Mouse (Mus musculus) liver, embryonic 16.5 days (tissue): Measurements from ENCODE around the gene Syce1. TPM values are rescaled to one million over a fixed set of nuclear protein-coding genes. Genes with fewer than 3 reads are reported as not detected.
"Not testable (repeated sequence)": the region's sequence is repeated elsewhere in the genome, so short reads cannot be mapped to it uniquely, and the experiment has no call there.

Source experiments
- ATAC-seq: fragments of 200-750 bp; cut with Nextera tagmentation; 2 replicates; pipeline ENCODE4 v1.8.0; 2017; ENCODE audit warnings: low read depth, mild to moderate bottlenecking, moderate number of reproducible peaks, moderate library complexity
- H3K27ac ChIP-seq: fragments of 300-500 bp; sonication (generic); 2 replicates; pipeline ENCODE4 v1.5.1; 2014; ENCODE audit warnings: mild to moderate bottlenecking, low read length
- H3K27me3 ChIP-seq: fragments of 300-500 bp; sonication (generic); 2 replicates; pipeline ENCODE4 v1.6.1; 2014; ENCODE audit warnings: low read depth, low read length, mixed read lengths; ENCODE audit not compliant: control insufficient read depth, insufficient read depth
- H3K36me3 ChIP-seq: fragments of 300-500 bp; sonication (generic); 2 replicates; pipeline ENCODE4 v1.6.1; 2014; ENCODE audit warnings: mild to moderate bottlenecking; ENCODE audit not compliant: control insufficient read depth, insufficient read depth
- H3K4me1 ChIP-seq: fragments of 300-500 bp; sonication (generic); 2 replicates; pipeline ENCODE4 v1.6.1; 2014; ENCODE audit warnings: low read depth, low read length, mixed read lengths; ENCODE audit not compliant: control insufficient read depth
- H3K4me2 ChIP-seq: fragments of 300-500 bp; sonication (generic); 2 replicates; pipeline ENCODE4 v1.6.1; 2014; ENCODE audit warnings: low read depth, low read length, mixed read lengths
- H3K4me3 ChIP-seq: fragments of 300-500 bp; sonication (generic); 2 replicates; pipeline ENCODE4 v1.5.1; 2014; ENCODE audit warnings: low read depth, mild to moderate bottlenecking, low read length
- H3K9ac ChIP-seq: fragments of 300-500 bp; sonication (generic); 2 replicates; pipeline ENCODE4 v1.6.1; 2014; ENCODE audit warnings: low read depth, low read length
- H3K9me3 ChIP-seq: fragments of 300-500 bp; sonication (generic); replicated peaks from 2 replicates; pipeline ENCODE4 v1.6.1; 2016; ENCODE audit warnings: low read length; ENCODE audit not compliant: control insufficient read depth
- WGBS: fragments of 180-500 bp; shearing (Covaris S2); extraction: QIAGEN DNeasy Blood & Tissue Kit; methylation state at CpG from one replicate; pipeline ENCODE4 v1.1.7; 2014; ENCODE audit not compliant: insufficient replicate concordance; 5-methylcytosine and 5-hydroxymethylcytosine counted together
- polyA plus RNA-seq: library from polyadenylated mRNA; unstranded; fragments of >200 nt; fragmentation: Nextera tagmentation; extraction: Ambion mirVana; gene quantifications from 2 replicates; pipeline ENCODE4 v1.2.1, GENCODE M21; 2015

The Syce1 gene
- polyA plus RNA-seq, 1 experiment from 2014 or later, result 0.07 TPM

- no peak overlapping the region for H3K4me2 ChIP-seq
- no peak overlapping the region for H3K9ac ChIP-seq
- no peaks in the 10 kb centered on the region for H3K27me3 ChIP-seq
- WGBS, result 74% methylated on average over 3 of the region's 3 CpGs
- no peaks in the 10 kb centered on the region for H3K9me3 ChIP-seq
- no peak for ATAC-seq
- H3K4me3 ChIP-seq, result no peak overlapping the region
- no peak overlapping the region for H3K27ac ChIP-seq
- H3K4me1 ChIP-seq, result no peaks in the 10 kb centered on the region
- H3K36me3 ChIP-seq, result no peaks in the 10 kb centered on the region
These were observed 10.0 kb upstream of the Syce1 start for GRCm38 (mm10) chr7:140797619-140798018.

- ATAC-seq, result no peak
- no peak overlapping the region for H3K4me2 ChIP-seq
- H3K4me3 ChIP-seq, result no peak overlapping the region
- WGBS, result 47% methylated on average over 4 of the region's 4 CpGs
- H3K9me3 ChIP-seq, result no peaks in the 10 kb centered on the region
- no peak overlapping the region for H3K27ac ChIP-seq
- H3K27me3 ChIP-seq, result no peaks in the 10 kb centered on the region
- H3K36me3 ChIP-seq, result no peaks in the 10 kb centered on the region
- H3K9ac ChIP-seq, result no peak overlapping the region
- H3K4me1 ChIP-seq, result no peaks in the 10 kb centered on the region
These were observed 5.9 kb upstream of the Syce1 start for GRCm38 (mm10) chr7:140793541-140793940.

- no peak overlapping the region for H3K9ac ChIP-seq
- 67% methylated on average over 7 of the region's 7 CpGs for WGBS
- H3K27ac ChIP-seq, result no peak overlapping the region
- no peaks in the 10 kb centered on the region for H3K36me3 ChIP-seq
- no peaks in the 10 kb centered on the region for H3K4me1 ChIP-seq
- H3K9me3 ChIP-seq, result no peaks in the 10 kb centered on the region
- H3K4me2 ChIP-seq, result no peak overlapping the region
- H3K4me3 ChIP-seq, result no peak overlapping the region
- ATAC-seq, result no peak
- H3K27me3 ChIP-seq, result no peaks in the 10 kb centered on the region
These were observed 392 bp upstream of the Syce1 start for GRCm38 (mm10) chr7:140788053-140788435.

GRCm38 (mm10) chr7:140780548-140780947 lies 7.1 kb downstream of the Syce1 start:
- H3K27ac ChIP-seq, result no peak overlapping the region
- no peak overlapping the region for H3K9ac ChIP-seq
- no peak for ATAC-seq
- no peaks in the 10 kb centered on the region for H3K4me1 ChIP-seq
- no peak overlapping the region for H3K4me2 ChIP-seq
- no peaks in the 10 kb centered on the region for H3K9me3 ChIP-seq
- H3K36me3 ChIP-seq, result no peaks in the 10 kb centered on the region
- no peaks in the 10 kb centered on the region for H3K27me3 ChIP-seq
- no peak overlapping the region for H3K4me3 ChIP-seq
- WGBS, result 71% methylated on average over 4 of the region's 4 CpGs

GRCm38 (mm10) chr7:140765888-140766739 lies 21.5 kb downstream of the Syce1 start:
- H3K36me3 ChIP-seq, result no peaks in the 10 kb centered on the region
- no peaks in the 10 kb centered on the region for H3K27me3 ChIP-seq
- H3K4me2 ChIP-seq, result no peak overlapping the region
- no peaks in the 10 kb centered on the region for H3K9me3 ChIP-seq
- no peak overlapping the region for H3K9ac ChIP-seq
- H3K4me3 ChIP-seq, result no peak overlapping the region
- whole genome bisulfite sequencing, result 38% methylated on average over 12 of the region's 12 CpGs
- H3K4me1 ChIP-seq, result no peaks in the 10 kb centered on the region
- H3K27ac ChIP-seq, result no peak overlapping the region
- no peak for ATAC-seq

- not testable (repeated sequence) for ATAC-seq, H3K9ac ChIP-seq, H3K36me3 ChIP-seq, H3K4me3 ChIP-seq, H3K4me1 ChIP-seq, H3K9me3 ChIP-seq, H3K27ac ChIP-seq, H3K4me2 ChIP-seq, H3K27me3 ChIP-seq
- WGBS, result 45% methylated on average over 1 of the region's 1 CpGs
These were observed 22.3 kb downstream of the Syce1 start for GRCm38 (mm10) chr7:140765391-140765790.

- 60% methylated on average over 7 of the region's 7 CpGs for WGBS
- Histone ChIP-seq H3K9me3 (no peaks in the 10 kb centered on the region), H3K4me2 (no peak within 1 kb of the TSS), H3K9ac (no peak within 1 kb of the TSS), H3K36me3 (no peaks in the 10 kb centered on the region), H3K27me3 (no peaks in the 10 kb centered on the region), H3K4me1 (no peaks in the 10 kb centered on the region), H3K27ac (no peak within 1 kb of the TSS), H3K4me3 (no peak within 1 kb of the TSS)
- no peak for ATAC-seq
These were observed 24.1 kb downstream of the Syce1 start, which contains the start of gene Cyp2e1 for GRCm38 (mm10) chr7:140763447-140764020. Cyp2e1 (plus strand) TSS chr7:140763739.

GRCm38 (mm10) chr7:140760647-140761046 lies 27.0 kb downstream of the Syce1 start:
- no peak for ATAC-seq
- Histone ChIP-seq H3K4me3 (no peak overlapping the region), H3K4me1 (no peaks in the 10 kb centered on the region), H3K27ac (no peak overlapping the region), H3K9ac (no peak overlapping the region), H3K27me3 (no peaks in the 10 kb centered on the region), H3K36me3 (no peaks in the 10 kb centered on the region), H3K9me3 (no peaks in the 10 kb centered on the region), H3K4me2 (no peak overlapping the region)

GRCm38 (mm10) chr7:140756151-140756854 lies 31.3 kb downstream of the Syce1 start:
- 32% methylated on average over 4 of the region's 4 CpGs for WGBS
- H3K36me3 ChIP-seq, result no peaks in the 10 kb centered on the region
- H3K4me1 ChIP-seq, result no peaks in the 10 kb centered on the region
- no peak overlapping the region for H3K4me2 ChIP-seq
- H3K9ac ChIP-seq, result no peak overlapping the region
- H3K4me3 ChIP-seq, result no peak overlapping the region
- H3K27ac ChIP-seq, result no peak overlapping the region
- ATAC-seq, result no peak
- H3K27me3 ChIP-seq, result no peaks in the 10 kb centered on the region
- H3K9me3 ChIP-seq, result no peaks in the 10 kb centered on the region
